Mouse (Mus musculus) CH12.LX (cell line): ENCODE data around the gene Plekhs1.

Source experiments
- CHD2 ChIP-seq: IDR thresholded peaks from 2 replicates; pipeline ENCODE4 v1.6.1; 2011; ENCODE audit warnings: low read length, improper control_type of control experiment
- EP300 ChIP-seq: IDR thresholded peaks from 2 replicates; pipeline ENCODE4 v1.6.1; 2011; ENCODE audit warnings: low read length, improper control_type of control experiment
- MAZ ChIP-seq: IDR thresholded peaks from 2 replicates; pipeline ENCODE4 v1.6.1; 2012; ENCODE audit warnings: low read depth, mild to moderate bottlenecking, inconsistent platforms, low read length, improper control_type of control experiment, moderate library complexity

DNA sequence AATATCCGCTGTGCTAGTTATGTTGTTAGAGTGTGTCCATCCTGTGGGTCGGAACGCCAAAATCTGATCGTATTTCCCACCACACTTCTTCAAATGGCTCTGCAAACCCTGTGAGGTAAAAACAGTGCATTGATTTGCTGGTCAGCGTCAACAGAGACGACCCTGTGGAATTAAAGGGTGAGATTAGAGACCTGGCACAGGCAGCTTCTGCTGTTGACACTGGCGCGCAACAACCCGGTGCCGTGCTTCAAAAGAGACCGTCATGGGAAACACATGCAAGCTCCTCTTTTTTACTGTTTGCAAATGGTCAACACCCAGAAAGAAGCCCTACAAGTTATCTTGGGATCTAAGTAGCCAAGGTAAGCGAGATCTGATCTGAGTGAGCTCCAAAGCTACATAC lies 69.8 kb downstream of the Plekhs1 start:
- TF ChIP-seq MAZ (no peak), EP300 (no peak), CHD2 (no peak)
